Mouse (Mus musculus) hindbrain, embryonic 14.5 days (tissue): ENCODE results near the gene Lypd5. TPM values are rescaled to one million over a fixed set of nuclear protein-coding genes. Genes with fewer than 3 reads are reported as not detected.
A peak's percentile ranks its signal among the peaks of the same experiment; 100 is the strongest.

Source experiments
- ATAC-seq: fragments of 200-750 bp; cut with Nextera tagmentation; 2 replicates; pipeline ENCODE4 v1.8.0; 2017; ENCODE audit warnings: moderate number of reproducible peaks, mild to moderate bottlenecking, moderate TSS enrichment, moderate library complexity; ENCODE audit not compliant: low FRiP score
- DNase-seq: peaks from one replicate; pipeline ENCODE4 v3.0.0-alpha.2; 2015; ENCODE audit warnings: low spot score
- H3K27ac ChIP-seq: fragments of 300-500 bp; sonication (generic); 2 replicates; pipeline ENCODE4 v1.5.1; 2014; ENCODE audit warnings: mild to moderate bottlenecking, moderate library complexity
- H3K27me3 ChIP-seq: fragments of 300-500 bp; sonication (generic); 2 replicates; pipeline ENCODE4 v1.6.1; 2014; ENCODE audit warnings: mild to moderate bottlenecking, low read length, mixed read lengths; ENCODE audit not compliant: control insufficient read depth, insufficient read depth
- H3K36me3 ChIP-seq: fragments of 300-500 bp; sonication (generic); replicated peaks from 2 replicates; pipeline ENCODE4 v1.6.1; 2014; ENCODE audit not compliant: control insufficient read depth, insufficient read depth
- H3K4me1 ChIP-seq: fragments of 300-500 bp; sonication (generic); replicated peaks from 2 replicates; pipeline ENCODE4 v1.6.1; 2014; ENCODE audit warnings: antibody characterized with exemption, low read length, mixed read lengths; ENCODE audit not compliant: control insufficient read depth, insufficient read depth
- H3K4me2 ChIP-seq: fragments of 300-500 bp; sonication (generic); replicated peaks from 2 replicates; pipeline ENCODE4 v1.6.1; 2014; ENCODE audit warnings: mild to moderate bottlenecking, moderate library complexity
- H3K4me3 ChIP-seq: fragments of 300-500 bp; sonication (generic); replicated peaks from 2 replicates; pipeline ENCODE4 v1.5.1; 2014; ENCODE audit warnings: mild to moderate bottlenecking, low read length
- H3K9ac ChIP-seq: fragments of 300-500 bp; sonication (generic); 2 replicates; pipeline ENCODE4 v1.6.1; 2014
- H3K9me3 ChIP-seq: fragments of 300-500 bp; sonication (generic); 2 replicates; pipeline ENCODE4 v1.6.1; 2016; ENCODE audit warnings: low read length; ENCODE audit not compliant: control insufficient read depth
- WGBS: fragments of 180-500 bp; shearing (Covaris S2); extraction: QIAGEN DNeasy Blood & Tissue Kit; methylation state at CpG from one replicate; pipeline ENCODE4 v1.1.7; 2014; 5-methylcytosine and 5-hydroxymethylcytosine counted together
- polyA plus RNA-seq: library from polyadenylated mRNA; unstranded; fragments of >200 nt; fragmentation: Nextera tagmentation; extraction: Ambion mirVana; gene quantifications from 2 replicates; pipeline ENCODE4 v1.2.1, GENCODE M21; 2014

The Lypd5 gene
- polyA plus RNA-seq, 1 experiment from 2014 or later: not detected

DNA sequence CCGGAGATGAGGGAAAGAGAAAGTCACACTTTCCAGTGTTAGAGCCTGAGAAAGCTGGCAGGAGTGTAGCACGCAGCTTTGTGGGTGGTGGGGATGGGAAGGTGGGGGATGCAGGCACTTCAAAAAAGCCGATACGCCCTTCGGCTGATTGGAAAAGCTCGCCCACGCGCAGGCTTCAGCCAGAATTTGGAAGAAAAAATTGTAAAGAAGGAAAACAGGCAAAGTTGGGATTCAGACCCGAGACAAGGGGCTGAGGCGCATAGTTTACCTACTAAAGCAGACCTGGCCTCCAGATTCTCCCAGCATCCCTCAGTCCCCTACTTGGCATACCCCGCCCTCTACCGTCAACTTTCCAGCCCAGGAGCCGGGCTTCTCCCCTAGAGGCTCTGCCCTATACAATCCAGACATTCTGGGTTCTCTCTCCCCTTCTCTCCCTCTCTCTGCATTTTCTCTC is 23.3 kb upstream of the Lypd5 start:
- DNase-seq: no peak
- peak overlapping the region; percentile 48; the same call in 1 of the 2 replicates for H3K9ac ChIP-seq

GRCm38 (mm10) chr7:24326273-24327135 is 22.5 kb upstream of the Lypd5 start:
- no peak for DNase-seq

More for the DNA sequence above, 23.3 kb upstream of the Lypd5 start:
- Histone ChIP-seq H3K4me1 (peaks cover 6% of the 10 kb centered on the region; the same call in 1 of the 2 replicates), H3K4me2 (peak overlapping the region; percentile 53), H3K27me3 (no peaks in the 10 kb centered on the region), H3K36me3 (no peaks in the 10 kb centered on the region), H3K4me3 (peak overlapping the region; percentile 19), H3K9me3 (0 out of 2 replicates have a peak, but pooled peaks cover 9% of the 10 kb centered on the region), H3K27ac (no peak overlapping the region)
- peak; percentile 62; the same call in 1 of the 2 replicates for ATAC-seq
- 4% methylated on average over 13 of the region's 13 CpGs for WGBS

DNA sequence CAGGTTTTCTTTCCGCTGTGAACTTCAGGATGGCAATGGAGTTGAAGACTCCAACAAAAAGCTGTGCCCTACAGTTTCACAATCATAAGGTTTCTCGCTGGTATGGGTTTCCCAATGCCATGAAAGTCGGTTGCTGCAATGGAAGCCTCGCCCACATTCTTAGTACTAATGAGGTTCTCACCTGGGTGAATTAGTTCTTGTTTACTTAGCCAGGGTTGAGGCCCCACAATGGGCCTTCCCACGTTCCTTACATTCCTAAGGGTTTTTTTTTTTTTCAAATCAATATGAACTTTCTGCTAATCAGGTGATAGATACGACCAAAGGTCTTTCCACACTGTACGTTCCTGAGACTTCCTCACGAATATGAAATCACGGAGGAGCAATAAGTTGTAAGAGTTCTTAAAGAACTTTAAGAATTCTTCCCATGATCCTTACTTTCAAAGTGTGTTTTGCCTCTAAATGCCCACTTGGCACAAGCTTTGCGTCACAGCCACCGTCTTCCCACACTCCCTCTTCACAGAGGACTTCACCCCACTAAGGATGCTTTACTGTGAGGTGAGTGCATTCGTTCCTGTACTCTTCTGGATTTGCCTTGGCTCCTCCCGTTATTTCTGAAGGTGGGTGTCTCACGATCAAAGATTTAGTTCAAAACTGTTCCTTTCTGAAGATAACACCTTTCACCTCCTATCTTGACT is 21.6 kb upstream of the Lypd5 start:
- no peak for ATAC-seq
- Histone ChIP-seq H3K36me3 (no peaks in the 10 kb centered on the region), H3K4me3 (no peak overlapping the region), H3K9me3 (0 out of 2 replicates have a peak, but pooled peaks cover 9% of the 10 kb centered on the region), H3K4me2 (no peak overlapping the region), H3K4me1 (peaks cover 6% of the 10 kb centered on the region; the same call in 1 of the 2 replicates), H3K27me3 (no peaks in the 10 kb centered on the region), H3K27ac (no peak overlapping the region), H3K9ac (no peak overlapping the region)
- 91% methylated on average over 14 of the region's 14 CpGs for WGBS
- DNase-seq: no peak

More at GRCm38 (mm10) chr7:24326273-24327135, 22.5 kb upstream of the Lypd5 start:
- Histone ChIP-seq H3K4me2 (peak overlapping the region; percentile 53), H3K9me3 (0 out of 2 replicates have a peak, but pooled peaks cover 9% of the 10 kb centered on the region), H3K36me3 (no peaks in the 10 kb centered on the region), H3K27ac (no peak overlapping the region), H3K4me3 (peak overlapping the region; percentile 19), H3K9ac (peak overlapping the region; percentile 48; the same call in 1 of the 2 replicates), H3K27me3 (no peaks in the 10 kb centered on the region), H3K4me1 (peaks cover 6% of the 10 kb centered on the region; the same call in 1 of the 2 replicates)
- ATAC-seq: peak; percentile 62; the same call in 1 of the 2 replicates
- WGBS: 41% methylated on average over 20 of the region's 20 CpGs

DNA sequence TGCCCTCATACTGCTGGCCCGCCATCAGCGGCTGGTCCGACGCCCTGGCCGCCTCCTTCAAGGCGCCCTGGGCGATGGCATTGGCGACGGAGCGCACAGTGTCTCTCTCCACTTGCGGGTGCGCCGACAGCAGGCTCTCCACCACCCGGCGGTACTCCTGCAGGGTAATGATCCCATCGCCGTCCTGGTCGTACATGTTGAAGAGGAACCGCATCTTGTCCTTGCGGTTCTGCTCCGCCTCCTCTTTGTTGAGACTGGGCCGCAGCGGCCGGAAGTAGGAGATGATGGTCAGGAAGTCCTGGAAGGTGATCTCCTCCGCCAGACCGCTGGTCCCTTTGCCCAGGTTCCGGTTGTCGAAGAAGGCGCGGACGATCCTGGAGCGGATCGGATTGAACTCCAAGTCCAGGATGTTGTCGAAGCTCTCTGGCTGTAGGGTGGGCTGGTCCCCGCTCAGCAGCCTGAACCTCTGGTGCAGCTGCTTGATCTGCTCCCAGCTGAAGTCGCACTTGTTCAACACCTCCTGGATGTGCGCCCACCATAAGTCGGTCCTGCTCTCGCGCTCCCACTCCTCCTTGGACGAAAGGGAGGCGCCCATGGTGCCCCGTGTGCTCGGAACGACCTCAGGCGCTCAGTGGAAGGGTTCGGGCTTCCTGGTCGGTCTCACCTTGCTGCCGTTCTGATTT is 15.6 kb upstream of the Lypd5 start, which contains the start of gene Tescl:
Tescl (minus strand) TSS at position 633 of the 683 bp plus-strand sequence.
- Histone ChIP-seq H3K36me3 (no peaks in the 10 kb centered on the region), H3K4me1 (no peaks in the 10 kb centered on the region), H3K4me2 (peak within 1 kb of the TSS; percentile 7; the same call in 1 of the 2 replicates), H3K27me3 (peaks cover 21% of the 10 kb centered on the region), H3K27ac (no peak within 1 kb of the TSS), H3K9ac (no peak within 1 kb of the TSS), H3K4me3 (no peak within 1 kb of the TSS), H3K9me3 (no peaks in the 10 kb centered on the region)
- ATAC-seq (no peak), DNase-seq (no peak)
- WGBS: 50% methylated on average over 49 of the region's 49 CpGs

GRCm38 (mm10) chr7:24335699-24336309 is 13.2 kb upstream of the Lypd5 start:
- H3K27me3 ChIP-seq: peaks cover 21% of the 10 kb centered on the region
- H3K4me1 ChIP-seq: no peaks in the 10 kb centered on the region
- no peak overlapping the region for H3K4me3 ChIP-seq
- H3K36me3 ChIP-seq: no peaks in the 10 kb centered on the region
- H3K27ac ChIP-seq: no peak overlapping the region
- H3K9ac ChIP-seq: no peak overlapping the region
- 13% methylated on average over 5 of the region's 5 CpGs for WGBS
- ATAC-seq (no peak), DNase-seq (peak; percentile 87)
- H3K4me2 ChIP-seq: no peak overlapping the region
- no peaks in the 10 kb centered on the region for H3K9me3 ChIP-seq

- H3K9me3 ChIP-seq: no peaks in the 10 kb centered on the region
- H3K27ac ChIP-seq: no peak overlapping the region
- H3K4me3 ChIP-seq: no peak overlapping the region
- no peak for DNase-seq
- H3K9ac ChIP-seq: no peak overlapping the region
- H3K4me2 ChIP-seq: no peak overlapping the region
- no peak for ATAC-seq
- no peaks in the 10 kb centered on the region for H3K4me1 ChIP-seq
- no peaks in the 10 kb centered on the region for H3K36me3 ChIP-seq
- 38% methylated on average over 2 of the region's 2 CpGs for WGBS
- peaks cover 14% of the 10 kb centered on the region for H3K27me3 ChIP-seq
Measured at GRCm38 (mm10) chr7:24338241-24338640, 10.8 kb upstream of the Lypd5 start.

GRCm38 (mm10) chr7:24343701-24344272 is 5.2 kb upstream of the Lypd5 start:
- no peaks in the 10 kb centered on the region for H3K9me3 ChIP-seq
- DNase-seq (no peak), ATAC-seq (no peak)
- H3K4me2 ChIP-seq: no peak overlapping the region
- no peaks in the 10 kb centered on the region for H3K27me3 ChIP-seq
- H3K36me3 ChIP-seq: no peaks in the 10 kb centered on the region
- H3K4me1 ChIP-seq: no peaks in the 10 kb centered on the region
- H3K9ac ChIP-seq: no peak overlapping the region
- 66% methylated on average over 7 of the region's 7 CpGs for WGBS
- H3K27ac ChIP-seq: peak overlapping the region; percentile 20; the same call in 1 of the 2 replicates
- H3K4me3 ChIP-seq: no peak overlapping the region

DNA sequence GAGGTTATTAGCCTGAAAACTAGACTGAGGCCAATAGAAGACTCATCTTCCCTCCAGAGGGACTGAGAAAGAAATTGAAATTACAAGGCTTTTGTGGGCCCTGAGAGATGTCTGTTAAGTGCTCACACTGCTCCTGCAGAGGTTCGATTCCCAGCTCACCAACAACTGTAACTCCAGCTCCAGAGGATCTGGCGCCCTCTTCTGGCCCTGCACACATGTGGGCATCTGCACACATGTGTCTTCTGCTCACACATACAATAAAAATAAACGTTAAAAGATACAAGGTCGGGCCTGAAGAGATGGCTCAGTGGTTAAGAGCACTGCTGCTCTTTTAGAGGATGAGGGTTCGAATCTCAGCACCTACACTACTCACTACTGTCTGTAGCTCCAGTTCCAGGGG is 2.6 kb upstream of the Lypd5 start:
- no peaks in the 10 kb centered on the region for H3K4me1 ChIP-seq
- H3K9me3 ChIP-seq: no peaks in the 10 kb centered on the region
- no peak overlapping the region for H3K4me3 ChIP-seq
- H3K27me3 ChIP-seq: no peaks in the 10 kb centered on the region
- no peak overlapping the region for H3K9ac ChIP-seq
- H3K4me2 ChIP-seq: no peak overlapping the region
- H3K27ac ChIP-seq: no peak overlapping the region
- DNase-seq: no peak
- ATAC-seq: no peak
- WGBS: 76% methylated on average over 5 of the region's 5 CpGs
- H3K36me3 ChIP-seq: no peaks in the 10 kb centered on the region
